Mouse (Mus musculus) lung, postnatal 14 days (tissue): Measurements from ENCODE around the gene Sco2.

Experiments
- DNase-seq: peaks from one replicate; pipeline ENCODE4 v3.0.0; 2021

Gene Sco2

GRCm38 (mm10) chr15:89373762-89374248 lies at the start of gene Sco2:
Gene Sco2, minus strand, starts transcription at chr15:89373846.
- peak; percentile 97 for DNase-seq

DNA sequence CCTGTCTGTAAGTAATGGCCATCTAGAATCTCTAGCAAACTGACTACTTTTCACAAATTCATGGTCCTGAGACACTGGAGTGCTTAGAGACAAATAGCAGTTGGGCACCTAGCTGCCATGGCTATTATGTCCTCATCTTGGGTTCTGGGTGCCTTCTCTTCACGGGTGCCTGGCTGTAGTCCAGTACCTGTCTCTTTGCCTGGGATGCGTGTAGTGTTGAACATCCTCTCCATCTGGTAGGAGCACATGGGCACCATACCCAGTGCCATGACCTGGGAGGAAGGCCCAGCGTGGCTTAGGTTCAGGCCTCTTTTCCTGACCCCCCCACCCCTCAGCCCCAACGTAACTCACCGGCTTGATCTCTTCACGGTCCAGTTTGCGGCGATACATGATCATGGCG lies 48.3 kb upstream of the Sco2 start:
- DNase-seq, result no peak

DNA sequence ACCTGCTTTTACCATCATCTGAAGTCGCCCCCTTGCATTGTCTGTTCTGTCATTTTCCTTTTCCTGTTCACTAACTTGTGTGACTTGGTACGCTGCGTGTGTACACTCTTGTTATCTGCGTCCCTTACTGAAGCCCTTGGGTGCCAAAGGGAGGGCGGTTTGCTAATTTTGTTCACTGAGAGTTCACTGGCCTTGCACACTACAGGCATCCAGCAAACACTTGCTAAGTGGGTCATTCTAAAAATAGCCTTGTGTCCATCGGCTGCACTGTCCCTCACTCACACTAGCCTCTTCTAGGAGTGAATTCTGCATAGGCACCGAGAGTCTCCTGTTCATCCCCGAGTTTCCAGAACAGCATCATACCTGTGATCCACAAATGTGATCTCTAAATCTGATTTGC lies 41.6 kb upstream of the Sco2 start:
- no peak for DNase-seq

- no peak for DNase-seq
These were observed 36.5 kb upstream of the Sco2 start, which contains the start of gene Syce3 for GRCm38 (mm10) chr15:89410118-89410517. Gene Syce3, minus strand, starts transcription at chr15:89410503.

DNA sequence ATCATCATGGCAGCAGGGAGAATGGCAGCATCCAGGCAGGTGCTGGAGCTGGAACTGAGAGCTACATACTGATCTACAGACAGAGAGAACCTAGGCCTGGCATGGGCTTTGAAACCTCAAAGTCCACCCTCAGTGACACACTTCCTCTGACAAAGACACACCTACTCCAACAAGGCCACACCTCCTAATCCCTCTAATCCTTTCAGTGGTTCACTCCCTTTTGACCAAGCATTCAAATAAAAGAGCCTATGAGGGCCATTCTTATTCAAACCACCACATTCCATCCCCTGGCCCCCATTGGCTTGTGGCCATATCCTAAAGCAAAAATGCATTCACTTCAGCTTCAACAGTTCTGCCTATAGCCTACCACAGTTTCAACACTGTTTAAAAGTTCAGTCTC lies 33.0 kb upstream of the Sco2 start:
- no peak for DNase-seq

DNA sequence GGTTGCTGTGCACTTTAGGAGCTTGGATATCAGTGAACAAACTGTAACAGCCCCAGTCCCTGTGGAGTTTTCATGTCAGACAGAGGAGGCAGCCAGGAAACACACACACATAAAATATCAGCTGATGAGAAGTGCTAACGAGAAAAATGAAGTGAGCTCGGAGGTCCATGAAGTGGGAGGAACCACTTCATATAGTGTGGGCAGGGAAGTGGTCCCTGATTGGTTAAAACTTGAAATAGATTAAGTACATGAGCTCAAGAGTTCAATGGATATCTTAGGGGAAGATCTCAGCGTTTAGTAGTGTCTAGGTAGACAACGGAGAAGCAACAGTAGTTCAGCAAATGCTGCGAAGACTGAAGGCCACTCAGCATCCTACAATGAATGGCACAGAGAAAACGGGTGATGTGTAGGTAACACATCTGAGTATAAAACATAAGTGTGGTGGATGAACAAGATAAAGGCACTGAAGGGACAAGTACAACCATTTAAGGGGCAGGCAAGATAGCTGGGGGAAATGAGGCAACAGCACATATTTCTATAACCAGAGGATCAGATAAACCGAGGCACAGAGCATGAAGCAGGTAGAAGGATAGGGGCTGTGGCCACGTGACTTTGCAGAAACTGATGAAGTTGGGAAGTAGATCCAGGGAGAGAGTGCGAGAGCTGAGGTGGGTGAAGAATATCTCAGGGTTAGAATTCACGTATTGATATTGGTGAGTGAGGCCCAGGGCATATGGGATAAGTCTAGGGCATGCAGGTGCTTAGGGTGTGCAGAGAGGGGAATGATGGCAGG lies 31.4 kb upstream of the Sco2 start:
- DNase-seq, result no peak

GRCm38 (mm10) chr15:89402471-89402870 lies 28.8 kb upstream of the Sco2 start:
- DNase-seq, result no peak

DNA sequence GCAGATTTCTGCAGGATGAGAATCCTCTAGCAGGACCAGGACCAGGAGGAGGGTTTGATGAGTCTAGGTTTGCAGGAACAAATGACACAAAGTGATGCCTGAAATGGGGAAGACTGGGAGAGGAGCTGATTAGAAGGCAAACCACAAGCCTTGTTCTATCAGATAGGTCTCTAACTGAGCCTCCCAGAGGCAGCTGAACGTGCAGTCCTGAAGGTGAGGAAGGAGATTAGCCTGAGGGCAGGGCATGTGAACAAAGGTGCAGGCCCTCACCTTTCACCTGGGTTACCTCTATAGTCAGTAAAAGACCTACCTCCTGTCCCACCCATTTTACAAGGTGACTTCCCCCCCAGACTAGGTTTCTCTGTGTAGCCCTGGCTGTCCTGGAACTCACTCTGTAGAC lies 26.1 kb upstream of the Sco2 start:
- DNase-seq, result no peak

- DNase-seq, result no peak
These were observed 24.5 kb upstream of the Sco2 start for GRCm38 (mm10) chr15:89398146-89398545.

DNA sequence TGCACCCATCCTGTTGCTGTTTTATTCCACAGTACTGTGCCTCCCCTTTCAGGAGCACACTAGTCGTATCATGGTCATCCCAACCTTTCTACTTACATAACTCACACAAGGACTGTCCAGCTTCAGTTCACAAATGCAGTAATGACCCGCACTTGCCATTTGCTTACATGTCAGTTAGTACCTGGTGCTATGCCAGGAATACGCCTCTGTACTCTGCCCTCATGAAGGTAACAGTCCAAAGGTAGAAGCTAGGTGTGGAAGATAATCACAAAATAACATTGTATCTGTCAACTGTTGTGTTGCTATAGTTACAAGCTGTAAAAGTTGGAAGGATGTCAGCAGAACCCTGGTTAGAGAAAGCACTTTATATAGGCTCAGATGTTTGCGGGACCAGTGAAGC lies 23.2 kb upstream of the Sco2 start:
- no peak for DNase-seq

- DNase-seq, result no peak
These were observed 16.4 kb upstream of the Sco2 start for GRCm38 (mm10) chr15:89390081-89390480.

DNA sequence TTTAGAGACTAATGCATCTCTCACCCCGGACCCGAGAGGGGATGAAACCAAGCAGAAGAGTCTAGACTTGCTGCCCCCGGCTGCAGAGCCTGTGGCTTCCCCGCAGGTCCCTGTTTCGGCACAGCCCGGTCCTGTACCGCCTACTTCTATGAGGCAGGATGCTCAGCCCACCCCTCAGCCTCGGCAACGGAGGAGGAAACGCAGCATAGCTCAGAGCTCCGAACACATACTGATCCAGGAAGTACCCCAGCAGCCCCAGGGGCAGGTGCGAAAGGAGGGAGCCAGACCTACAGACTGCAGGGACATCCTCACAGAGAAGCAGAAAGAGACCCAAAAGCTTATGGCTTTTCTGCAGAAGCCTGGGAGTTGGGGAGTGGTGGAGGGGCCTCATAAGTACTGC lies 13.5 kb upstream of the Sco2 start:
- no peak for DNase-seq

DNA sequence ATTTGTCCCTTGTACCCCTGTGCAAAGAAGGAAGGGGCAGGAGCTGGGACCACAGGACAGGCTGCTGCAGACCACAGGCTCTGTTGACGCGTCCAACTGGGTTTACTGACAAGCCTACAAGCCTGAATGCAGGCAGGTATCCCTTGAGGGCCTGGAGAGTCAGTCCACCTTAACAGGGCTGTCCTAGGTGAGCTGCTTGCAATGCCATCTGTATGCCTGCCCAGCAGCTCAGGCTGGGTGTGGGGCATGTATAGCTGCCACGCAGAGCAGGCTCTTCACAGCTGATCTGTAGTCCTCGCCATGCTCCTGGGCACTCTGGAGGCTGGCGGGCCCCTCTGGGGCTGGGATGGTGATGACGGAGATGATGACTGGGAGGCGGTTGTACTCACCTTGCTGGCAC lies 11.0 kb upstream of the Sco2 start, which contains the start of gene Klhdc7b:
Gene Klhdc7b, plus strand, starts transcription at position 301 of the 400 bp plus-strand sequence.
- DNase-seq, result no peak

- DNase-seq, result peak; percentile 28
These were observed 5.8 kb upstream of the Sco2 start for GRCm38 (mm10) chr15:89379429-89379828.

GRCm38 (mm10) chr15:89378831-89379401 lies 5.3 kb upstream of the Sco2 start, which contains the start of gene Odf3b:
Gene Odf3b, minus strand, starts transcription at chr15:89379282.
- peak; percentile 48 for DNase-seq

DNA sequence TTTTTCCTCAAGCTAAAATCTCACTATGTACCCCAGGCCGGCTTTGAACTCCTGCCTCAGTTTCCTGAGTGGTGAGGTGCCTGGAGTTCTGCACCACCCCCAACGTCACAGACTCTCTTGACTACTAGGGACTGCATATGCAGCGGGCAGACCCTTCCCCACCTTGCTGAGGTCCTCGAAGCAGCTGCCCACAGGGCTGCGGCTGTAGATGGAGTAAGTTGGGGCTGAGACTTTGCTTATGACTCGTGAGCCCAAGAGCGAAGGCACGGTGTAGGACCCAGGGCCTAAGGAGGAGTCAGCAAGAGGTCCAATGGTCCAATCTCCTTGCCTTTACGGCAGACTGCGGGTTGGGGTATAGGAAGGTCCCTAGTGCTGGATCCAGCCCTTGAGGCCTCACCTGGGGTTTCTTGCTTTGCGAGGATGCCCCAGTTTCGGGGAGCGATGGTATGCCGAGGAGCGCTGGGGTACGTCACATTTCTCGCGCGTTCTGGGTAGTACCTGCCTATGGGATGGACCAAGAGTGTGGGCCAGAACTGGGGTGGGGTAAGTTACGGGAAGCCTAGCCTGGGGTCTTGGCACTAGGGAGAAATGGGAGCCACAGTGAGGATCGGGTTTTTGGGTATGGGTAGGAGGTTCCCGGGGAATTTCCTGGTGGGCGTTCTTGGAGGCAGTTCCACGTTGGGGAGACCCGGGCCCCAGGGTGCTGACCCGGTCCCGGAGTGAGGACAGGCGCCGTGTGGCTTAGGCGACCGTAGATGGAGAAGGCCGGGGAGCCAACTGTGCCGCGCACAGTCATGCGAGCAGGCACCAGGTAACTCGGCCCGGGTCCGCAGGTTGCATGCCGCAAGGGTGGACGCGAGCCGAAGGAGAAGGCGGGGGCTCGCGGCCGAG lies 4.5 kb upstream of the Sco2 start:
- no peak for DNase-seq

GRCm38 (mm10) chr15:89377362-89377761 lies 3.7 kb upstream of the Sco2 start:
- no peak for DNase-seq

GRCm38 (mm10) chr15:89376957-89377356 lies 3.3 kb upstream of the Sco2 start, which contains the start of gene Tymp:
Gene Tymp, minus strand, starts transcription at chr15:89377039.
- DNase-seq, result no peak

DNA sequence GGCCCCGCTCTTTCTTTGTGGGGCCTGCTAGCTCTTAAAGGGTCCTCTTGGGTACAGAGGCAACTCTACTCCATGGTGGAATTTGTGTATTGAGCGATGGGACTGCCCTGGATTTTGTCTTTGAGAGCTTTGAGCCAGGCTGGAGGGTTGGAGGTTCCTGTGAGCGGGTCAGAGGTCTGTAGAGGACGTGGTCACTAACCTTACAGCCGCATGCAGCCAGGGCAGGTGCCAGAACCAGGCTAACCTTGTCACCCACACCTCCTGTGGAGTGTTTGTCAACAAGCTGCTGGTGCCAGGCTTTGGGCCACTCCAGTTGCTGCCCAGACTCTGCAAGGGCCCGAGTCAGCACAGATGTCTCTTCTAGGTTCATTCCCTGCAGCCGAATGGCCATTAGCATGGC lies 2.4 kb upstream of the Sco2 start:
- DNase-seq, result no peak

DNA sequence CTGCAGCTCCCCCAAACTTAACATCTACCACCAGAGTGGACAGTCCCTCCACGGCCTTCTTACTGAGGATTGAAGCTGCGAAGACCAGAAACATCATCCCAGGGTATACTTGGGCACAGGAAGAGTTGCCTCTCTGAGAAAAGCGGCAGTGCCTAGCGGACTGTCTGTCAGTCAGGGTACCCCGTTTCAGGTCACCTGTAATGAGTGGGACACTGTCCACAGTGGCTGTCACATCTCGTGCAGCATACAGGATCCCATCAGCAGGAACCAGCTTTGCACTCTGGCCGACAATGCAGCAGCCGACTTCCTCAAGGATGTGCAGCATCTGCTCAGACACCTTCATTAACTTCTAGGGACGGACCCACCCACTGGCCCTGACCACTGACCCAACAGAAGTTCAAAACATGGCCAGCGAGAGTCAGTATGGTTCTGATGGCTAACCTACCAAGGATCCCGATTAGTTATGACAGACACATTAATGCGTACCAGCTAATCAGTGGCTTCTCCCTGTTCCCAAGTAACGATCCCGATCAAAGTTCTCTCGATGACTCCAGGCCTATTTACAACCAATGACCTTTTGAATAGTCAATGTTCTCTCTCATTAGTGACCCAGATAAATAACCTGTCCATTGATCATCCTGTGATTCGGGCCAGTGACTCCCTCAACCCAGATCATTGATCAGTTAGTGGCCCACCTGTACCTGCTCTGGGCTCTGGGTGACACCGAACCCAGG lies 1.3 kb upstream of the Sco2 start:
- no peak for DNase-seq

- no peak for DNase-seq
These were observed 694 bp upstream of the Sco2 start for GRCm38 (mm10) chr15:89374340-89374739.

- DNase-seq, result peak; percentile 91
These were observed 452 bp downstream of the Sco2 start for GRCm38 (mm10) chr15:89373027-89373761.
